Mouse (Mus musculus) forebrain, embryonic 11.5 days (tissue): ENCODE data around the gene Gng10. TPM values are rescaled to one million over a fixed set of nuclear protein-coding genes. Genes with fewer than 3 reads are reported as not detected.

Source experiments
- ATAC-seq: fragments of 200-750 bp; cut with Nextera tagmentation; replicated peaks from 2 replicates; pipeline ENCODE4 v1.8.0; 2017; ENCODE audit warnings: moderate TSS enrichment; ENCODE audit not compliant: low FRiP score
- DNase-seq: peaks from one replicate; pipeline ENCODE4 v3.0.0-alpha.2; 2017; ENCODE audit warnings: low spot score
- H3K27ac ChIP-seq: fragments of 300-500 bp; sonication (generic); 2 replicates; pipeline ENCODE4 v1.5.1; 2014; ENCODE audit warnings: low read depth, low read length
- H3K27me3 ChIP-seq: fragments of 300-500 bp; sonication (generic); 2 replicates; pipeline ENCODE4 v1.6.1; 2014; ENCODE audit warnings: mild to moderate bottlenecking, low read length, mixed read lengths; ENCODE audit not compliant: control insufficient read depth, insufficient read depth
- H3K36me3 ChIP-seq: fragments of 300-500 bp; sonication (generic); 2 replicates; pipeline ENCODE4 v1.6.1; 2014; ENCODE audit warnings: mild to moderate bottlenecking, low read length, moderate library complexity, mixed read lengths; ENCODE audit not compliant: control insufficient read depth, insufficient read depth
- H3K4me1 ChIP-seq: fragments of 300-500 bp; sonication (generic); replicated peaks from 2 replicates; pipeline ENCODE4 v1.6.1; 2014; ENCODE audit warnings: low read length, mixed read lengths; ENCODE audit not compliant: control insufficient read depth, insufficient read depth
- H3K4me2 ChIP-seq: fragments of 300-500 bp; sonication (generic); 2 replicates; pipeline ENCODE4 v1.6.1; 2014; ENCODE audit warnings: low read depth, mild to moderate bottlenecking, low read length, moderate library complexity, mixed read lengths; ENCODE audit not compliant: severe bottlenecking
- H3K4me3 ChIP-seq: fragments of 300-500 bp; sonication (generic); 2 replicates; pipeline ENCODE4 v1.5.1; 2014; ENCODE audit warnings: low read depth, low read length
- H3K9ac ChIP-seq: fragments of 300-500 bp; sonication (generic); 2 replicates; pipeline ENCODE4 v1.6.1; 2014; ENCODE audit warnings: low read length
- H3K9me3 ChIP-seq: fragments of 300-500 bp; sonication (generic); 2 replicates; pipeline ENCODE4 v1.6.1; 2016; ENCODE audit warnings: low read length, mixed read lengths; ENCODE audit not compliant: control insufficient read depth
- WGBS: fragments of 180-500 bp; shearing (Covaris S2); extraction: QIAGEN DNeasy Blood & Tissue Kit; methylation state at CpG from one replicate; pipeline ENCODE4 v1.1.7; 2014; 5-methylcytosine and 5-hydroxymethylcytosine counted together
- polyA plus RNA-seq: library from polyadenylated mRNA; unstranded; fragments of >200 nt; fragmentation: Nextera tagmentation; extraction: Ambion mirVana; gene quantifications from 2 replicates; pipeline ENCODE4 v1.2.1, GENCODE M21; 2014

Gene Gng10
- polyA plus RNA-seq, 1 experiment from 2014 or later, result 92.6 TPM

- no peaks in the 10 kb centered on the region for H3K4me1 ChIP-seq
- H3K4me3 ChIP-seq, result no peak overlapping the region
- H3K9me3 ChIP-seq, result no peaks in the 10 kb centered on the region
- no peaks in the 10 kb centered on the region for H3K36me3 ChIP-seq
- no peaks in the 10 kb centered on the region for H3K27me3 ChIP-seq
- DNase-seq (no peak), ATAC-seq (no peak)
- H3K9ac ChIP-seq, result no peak overlapping the region
- 77% methylated on average over 12 of the region's 12 CpGs for WGBS
- no peak overlapping the region for H3K27ac ChIP-seq
- H3K4me2 ChIP-seq, result no peak overlapping the region
Measured at GRCm38 (mm10) chr4:59062526-59062925, 27.6 kb downstream of the Gng10 start.

GRCm38 (mm10) chr4:59069276-59069675, 34.4 kb downstream of the Gng10 start:
- Histone ChIP-seq H3K4me2 (no peak overlapping the region), H3K4me1 (no peaks in the 10 kb centered on the region), H3K9ac (no peak overlapping the region), H3K27ac (no peak overlapping the region), H3K4me3 (no peak overlapping the region), H3K9me3 (no peaks in the 10 kb centered on the region), H3K36me3 (no peaks in the 10 kb centered on the region), H3K27me3 (no peaks in the 10 kb centered on the region)
- ATAC-seq (no peak), DNase-seq (no peak)
- 40% methylated on average over 3 of the region's 3 CpGs for WGBS

GRCm38 (mm10) chr4:59083430-59083829, 48.5 kb downstream of the Gng10 start:
- Histone ChIP-seq H3K27me3 (no peaks in the 10 kb centered on the region), H3K9ac (no peak overlapping the region), H3K4me1 (no peaks in the 10 kb centered on the region), H3K36me3 (no peaks in the 10 kb centered on the region), H3K27ac (no peak overlapping the region), H3K4me3 (no peak overlapping the region), H3K4me2 (no peak overlapping the region), H3K9me3 (no peaks in the 10 kb centered on the region)
- 92% methylated on average over 2 of the region's 2 CpGs for WGBS
- ATAC-seq, result no peak
- DNase-seq, result no peak

- Histone ChIP-seq H3K4me2 (no peak overlapping the region), H3K4me3 (no peak overlapping the region), H3K27me3 (no peaks in the 10 kb centered on the region), H3K27ac (no peak overlapping the region), H3K4me1 (no peaks in the 10 kb centered on the region), H3K9ac (no peak overlapping the region), H3K36me3 (no peaks in the 10 kb centered on the region), H3K9me3 (no peaks in the 10 kb centered on the region)
- WGBS, result 58% methylated on average over 1 of the region's 1 CpGs
- ATAC-seq (no peak), DNase-seq (no peak)
Measured at GRCm38 (mm10) chr4:59089391-59089790, 54.5 kb downstream of the Gng10 start.

Other genes with a start within 250 kb of the Gng10 start
- gene Olfr267, start 247.4 kb upstream of the Gng10 start, polyA plus RNA-seq, result 0.11 TPM in 1 of 2 replicates, not detected in the other
- gene Ecpas, start 122.3 kb upstream of the Gng10 start, polyA plus RNA-seq, result 39.3 and 43.2 TPM in 2 replicates
- gene Zkscan16, start 91.5 kb upstream of the Gng10 start, polyA plus RNA-seq, result 1.2 TPM in 2 replicates
- 16.6 and 16.8 TPM in 2 replicates for gene Ptgr1, start 48.0 kb upstream of the Gng10 start, polyA plus RNA-seq
- 6.6 and 7.7 TPM in 2 replicates for gene Dnajc25, start 40.0 kb upstream of the Gng10 start, polyA plus RNA-seq
- 6.5 and 7.0 TPM in 2 replicates for gene Gm20503, start 31.9 kb upstream of the Gng10 start, polyA plus RNA-seq
- gene AI481877, start 103.9 kb downstream of the Gng10 start, polyA plus RNA-seq, result not detected in 2 replicates
- gene Ugcg, start 154.2 kb downstream of the Gng10 start, polyA plus RNA-seq, result 12.8 and 13.0 TPM in 2 replicates